ENCODE assay signal across 37 mouse cellular contexts in the genomic region with DNA sequence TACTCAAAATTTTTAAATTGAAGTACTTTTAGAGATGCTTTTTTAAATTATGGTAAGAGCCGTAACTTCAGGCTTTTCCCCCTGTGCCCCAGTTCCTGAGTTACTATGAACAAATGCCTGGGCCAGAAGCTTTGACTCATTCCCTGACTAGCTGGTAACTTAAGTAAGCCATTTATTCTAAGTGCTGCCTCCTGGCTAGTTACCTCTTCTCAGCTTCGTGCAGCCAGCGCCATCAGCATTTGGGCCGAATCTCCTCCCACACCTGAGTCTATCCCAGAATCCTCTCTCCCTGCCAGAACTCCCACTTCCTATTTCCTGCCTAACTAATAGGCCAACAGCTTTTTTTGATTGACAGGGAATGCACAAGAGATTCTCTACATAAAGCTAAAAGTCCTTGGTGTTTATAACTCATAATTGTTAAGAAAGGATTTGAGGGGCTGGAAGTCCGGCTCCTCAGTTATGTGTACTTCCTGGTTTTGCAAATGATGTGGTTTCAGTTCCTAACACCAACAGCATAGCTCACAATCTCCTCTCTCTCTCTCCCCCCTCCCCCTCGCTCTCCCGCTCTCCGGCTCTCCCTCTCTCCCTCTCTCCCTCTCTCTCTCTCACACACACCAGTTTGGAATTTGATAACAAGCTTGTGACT. TPM values are rescaled to one million over a fixed set of nuclear protein-coding genes. Genes with fewer than 3 reads are reported as not detected.
A peak's percentile ranks its signal among the peaks of the same experiment; 100 is the strongest.
DNase-seq lines count a peak whose midpoint lies in the region; ATAC-seq and TF ChIP-seq lines count a peak whose summit lies in the region.
"Had no signal": no experiment of that assay in that cellular context is flagged by ENCODE, and none has a peak within 500 bp of the region (broad histone marks: within the 10 kb centered on the region; RNA-seq: fewer than 3 reads in every experiment).

No protein-coding gene starts in this region.

- no peak overlapping the region for H3K9ac ChIP-seq in liver, postnatal 0 days (replicated peaks)
- H3K9ac ChIP-seq: embryonic facial prominence, embryonic 12.5 days; hindbrain, embryonic 12.5 days; intestine, embryonic 15.5 days; limb, embryonic 15.5 days; liver, embryonic 13.5 days; midbrain, embryonic 12.5 days; neural tube, embryonic 13.5 days had no signal

- no peaks in the 10 kb centered on the region for H3K27me3 ChIP-seq in liver, postnatal 0 days (ENCODE audit: insufficient read depth, low read length)
- H3K27me3 ChIP-seq: embryonic facial prominence, embryonic 12.5 days; hindbrain, embryonic 12.5 days; intestine, embryonic 15.5 days; limb, embryonic 15.5 days; liver, embryonic 13.5 days; midbrain, embryonic 12.5 days; neural tube, embryonic 13.5 days had no signal

- no peak for DNase-seq in frontal cortex, postnatal 14 days (ENCODE audit: low spot score in 2 of 2)
- DNase-seq in 416B (ENCODE audit: low read depth), result peak; percentile 17
- DNase-seq in adrenal gland, adult 8-10 months, result no peak
- no peak for DNase-seq in layer of hippocampus, postnatal 25 days (ENCODE audit: extremely low spot score in 1 of 2, low spot score in 1 of 2)
- DNase-seq in liver, postnatal 0 days, result no peak
- DNase-seq: adrenal gland, adult 2 months; cerebellum, adult 8-10 months; cerebellum, postnatal 25 days; gastrocnemius, adult 2 months; gastrocnemius, postnatal 36 days; kidney, adult 8-10 months; kidney, postnatal 25 days; liver, embryonic 13.5 days; lung, adult 2 months; lung, postnatal 10 days; right cerebral cortex, postnatal 14 days; thymus, adult 18-20 months; thymus, postnatal 25 days had no signal

- 62% methylated on average over 8 of the region's 8 CpGs for WGBS in liver, postnatal 0 days (ENCODE audit: insufficient replicate concordance)

- H3K9me3 ChIP-seq in liver, postnatal 0 days (ENCODE audit: low read length), result no peaks in the 10 kb centered on the region
- H3K9me3 ChIP-seq: embryonic facial prominence, embryonic 12.5 days; hindbrain, embryonic 12.5 days; intestine, embryonic 15.5 days; limb, embryonic 10.5 days; limb, embryonic 15.5 days; liver, embryonic 13.5 days; midbrain, embryonic 12.5 days; neural tube, embryonic 13.5 days had no signal

- H3K4me1 ChIP-seq in liver, postnatal 0 days (ENCODE audit: insufficient read depth), result no peaks in the 10 kb centered on the region; the same call in 1 of the 2 replicates
- H3K4me1 ChIP-seq: limb, embryonic 15.5 days; midbrain, embryonic 12.5 days had no signal

- ATAC-seq in frontal cortex, adult (ENCODE audit: low TSS enrichment), result peak; percentile 69
- peak; percentile 72 for ATAC-seq in common myeloid progenitor, adult 5-6 weeks (replicated peaks; ENCODE audit: low read depth, poor library complexity, severe bottlenecking)
- peak; percentile 85 for ATAC-seq in megakaryocyte progenitor cell, adult 5-6 weeks (replicated peaks; ENCODE audit: poor library complexity)
- no peak for ATAC-seq in liver, postnatal 0 days
- ATAC-seq: activated CD4-positive, CD25-positive, alpha-beta regulatory T cell, adult 4 months; forebrain, embryonic 14.5 days; hindbrain, postnatal 0 days; intestine, embryonic 15.5 days had no signal

- no peak overlapping the region for H3K27ac ChIP-seq in liver, postnatal 0 days (ENCODE audit: low read depth)
- H3K27ac ChIP-seq: embryonic facial prominence, embryonic 12.5 days; gastrocnemius, adult 2 months; hindbrain, embryonic 12.5 days; hindbrain, postnatal 0 days; intestine, embryonic 15.5 days; layer of hippocampus, adult 2 months; limb, embryonic 10.5 days; limb, embryonic 15.5 days; liver, embryonic 13.5 days; midbrain, embryonic 12.5 days; neural tube, embryonic 13.5 days; stomach, postnatal 0 days had no signal

- H3K4me3 ChIP-seq in liver, postnatal 0 days (ENCODE audit: low read depth, low read length), result no peak overlapping the region
- H3K4me3 ChIP-seq: embryonic facial prominence, embryonic 12.5 days; gastrocnemius, adult 2 months; hindbrain, embryonic 12.5 days; intestine, embryonic 15.5 days; layer of hippocampus, adult 2 months; limb, embryonic 10.5 days; limb, embryonic 15.5 days; liver, embryonic 13.5 days; midbrain, embryonic 12.5 days; neural tube, embryonic 13.5 days had no signal

- peaks cover 24% of the 10 kb centered on the region for H3K36me3 ChIP-seq in liver, postnatal 0 days (replicated peaks; ENCODE audit: insufficient read depth, low read length)

- TF ChIP-seq CTCF in liver, postnatal 0 days (IDR thresholded peaks at IDR 0.05; ENCODE audit: low read depth), result no peak

- no peak for TF ChIP-seq EP300 in liver, postnatal 0 days (IDR thresholded peaks at IDR 0.05; ENCODE audit: low read depth)

- H3K4me2 ChIP-seq in liver, postnatal 0 days (ENCODE audit: low read depth, low read length), result no peak overlapping the region
- H3K4me2 ChIP-seq: embryonic facial prominence, embryonic 12.5 days; hindbrain, embryonic 12.5 days; intestine, embryonic 15.5 days; limb, embryonic 15.5 days; liver, embryonic 13.5 days; midbrain, embryonic 12.5 days; neural tube, embryonic 13.5 days had no signal

RNA-seq across cellular contexts. Expression of a gene that starts 4.9 kb away (rescaled TPM):
- total RNA-seq in common myeloid progenitor, adult 5-6 weeks (2017), result not detected in 2 replicates
- total RNA-seq in megakaryocyte progenitor cell, adult 5-6 weeks (2015), result not detected in 2 replicates
- not detected in 2 replicates for total RNA-seq in megakaryocyte progenitor cell, adult 5-6 weeks (2017)
- total RNA-seq in adrenal gland, adult 8-10 months (2022), result not detected
- total RNA-seq in layer of hippocampus, postnatal 25 days (2021), result under 1 TPM in 1 of 2 experiments, not detected in 1; 0.47 TPM
- polyA plus RNA-seq in liver, postnatal 0 days (2015; fragmentation: Nextera tagmentation; extraction: Ambion mirVana), result not detected in 2 replicates
- total RNA-seq: adrenal gland, adult 2 months; adrenal gland, postnatal 4 days; gastrocnemius, adult 2 months; gastrocnemius, postnatal 36 days; heart, adult 8-10 months; heart, postnatal 25 days; hindbrain, postnatal 0 days had no signal
- polyA plus RNA-seq: activated CD4-positive, CD25-positive, alpha-beta regulatory T cell, adult 4 months; adrenal gland, adult 2 months; embryonic facial prominence, embryonic 12.5 days; forebrain, embryonic 14.5 days; hindbrain, embryonic 12.5 days; hindbrain, postnatal 0 days; limb, embryonic 10.5 days; liver, embryonic 13.5 days; midbrain, embryonic 12.5 days; neural tube, embryonic 13.5 days; small intestine, adult 2 months; stomach, postnatal 0 days had no signal

RNA-seq across cellular contexts. Expression of a gene that starts 20.1 kb away (rescaled TPM):
- total RNA-seq in common myeloid progenitor, adult 5-6 weeks (2017), result 6.7 and 10.4 TPM in 2 replicates
- total RNA-seq in megakaryocyte progenitor cell, adult 5-6 weeks (2015), result 27.5 and 32.9 TPM in 2 replicates
- 7.0 and 7.9 TPM in 2 replicates for total RNA-seq in megakaryocyte progenitor cell, adult 5-6 weeks (2017)
- 10 to 100 TPM; 14.7 to 31.5 (median 22.8) TPM for total RNA-seq in adrenal gland, adult 8-10 months (2022)
- total RNA-seq in layer of hippocampus, postnatal 25 days (2021), result 10 to 100 TPM; 21.2 to 28.3 TPM
- 4.0 and 4.1 TPM in 2 replicates for polyA plus RNA-seq in liver, postnatal 0 days (2015; fragmentation: Nextera tagmentation; extraction: Ambion mirVana)

RNA-seq across cellular contexts. Expression of a gene that starts 20.4 kb away (rescaled TPM):
- 9.4 and 9.8 TPM in 2 replicates for total RNA-seq in common myeloid progenitor, adult 5-6 weeks (2017)
- 5.2 and 6.2 TPM in 2 replicates for total RNA-seq in megakaryocyte progenitor cell, adult 5-6 weeks (2015)
- total RNA-seq in megakaryocyte progenitor cell, adult 5-6 weeks (2017), result 7.8 and 8.8 TPM in 2 replicates
- total RNA-seq in adrenal gland, adult 8-10 months (2022), result 10 to 100 TPM; 11.0 to 17.8 (median 14.9) TPM
- 1 to 10 TPM; 6.7 to 9.0 TPM for total RNA-seq in layer of hippocampus, postnatal 25 days (2021)
- 5.0 and 6.1 TPM in 2 replicates for polyA plus RNA-seq in liver, postnatal 0 days (2015; fragmentation: Nextera tagmentation; extraction: Ambion mirVana)
